Mouse (Mus musculus) embryonic facial prominence, embryonic 10.5 days (tissue): ENCODE measurements around the gene Mlh3. TPM values are rescaled to one million over a fixed set of nuclear protein-coding genes. Genes with fewer than 3 reads are reported as not detected.

Source experiments
- DNase-seq: peaks from one replicate; pipeline ENCODE4 v3.0.0-alpha.2; 2017; ENCODE audit warnings: low spot score
- H3K27ac ChIP-seq: fragments of 300-500 bp; sonication (generic); replicated peaks from 2 replicates; pipeline ENCODE4 v1.5.1; 2016; ENCODE audit warnings: mild to moderate bottlenecking
- H3K27me3 ChIP-seq: fragments of 300-500 bp; sonication (generic); replicated peaks from 2 replicates; pipeline ENCODE4 v1.6.1; 2016; ENCODE audit warnings: low read depth, mild to moderate bottlenecking; ENCODE audit not compliant: poor library complexity, severe bottlenecking
- H3K36me3 ChIP-seq: fragments of 300-500 bp; sonication (generic); replicated peaks from 2 replicates; pipeline ENCODE4 v1.6.1; 2016; ENCODE audit warnings: mild to moderate bottlenecking, moderate library complexity
- H3K4me1 ChIP-seq: fragments of 300-500 bp; sonication (generic); 2 replicates; pipeline ENCODE4 v1.6.1; 2016
- H3K4me3 ChIP-seq: fragments of 300-500 bp; sonication (generic); 2 replicates; pipeline ENCODE4 v1.5.1; 2016; ENCODE audit warnings: mild to moderate bottlenecking, moderate library complexity
- H3K9me3 ChIP-seq: fragments of 300-500 bp; sonication (generic); 2 replicates; pipeline ENCODE4 v1.6.1; 2016; ENCODE audit warnings: mild to moderate bottlenecking
- WGBS: fragments of 180-500 bp; shearing (Covaris S2); methylation state at CpG from one replicate; pipeline ENCODE4 v1.1.7; 2016; 5-methylcytosine and 5-hydroxymethylcytosine counted together
- polyA plus RNA-seq: library from polyadenylated mRNA; unstranded; fragments of >200 nt; fragmentation: Nextera tagmentation; extraction: Ambion mirVana; gene quantifications from 2 replicates; pipeline ENCODE4 v1.2.1, GENCODE M21; 2016

Gene Mlh3
- polyA plus RNA-seq, 1 experiment from 2014 or later = 8.2 TPM

- Histone ChIP-seq H3K4me1 (peaks cover 11% of the 10 kb centered on the region), H3K27me3 (no peaks in the 10 kb centered on the region), H3K9me3 (no peaks in the 10 kb centered on the region), H3K36me3 (no peaks in the 10 kb centered on the region), H3K27ac (no peak overlapping the region), H3K4me3 (no peak overlapping the region)
- DNase-seq = no peak
- WGBS = 38% methylated on average over 7 of the region's 7 CpGs
Observed at GRCm38 (mm10) chr12:85208687-85209199, 61.7 kb downstream of the Mlh3 start.

- peaks cover 33% of the 10 kb centered on the region for H3K4me1 ChIP-seq
- peaks cover 7% of the 10 kb centered on the region; the same call in 1 of the 2 replicates for H3K27me3 ChIP-seq
- 0 out of 2 replicates have a peak overlapping the region, but pooled peaks have one; percentile 61 for H3K27ac ChIP-seq
- WGBS = 88% methylated on average over 10 of the region's 10 CpGs
- H3K9me3 ChIP-seq = no peaks in the 10 kb centered on the region
- no peak for DNase-seq
- H3K4me3 ChIP-seq = no peak overlapping the region
- H3K36me3 ChIP-seq = no peaks in the 10 kb centered on the region
Observed at GRCm38 (mm10) chr12:85205425-85205824, 65.0 kb downstream of the Mlh3 start.

- no peaks in the 10 kb centered on the region for H3K9me3 ChIP-seq
- peaks cover 21% of the 10 kb centered on the region for H3K27me3 ChIP-seq
- 55% methylated on average over 8 of the region's 8 CpGs for WGBS
- H3K36me3 ChIP-seq = no peaks in the 10 kb centered on the region
- no peak for DNase-seq
- H3K27ac ChIP-seq = no peak overlapping the region
- no peak overlapping the region for H3K4me3 ChIP-seq
- H3K4me1 ChIP-seq = peaks cover 46% of the 10 kb centered on the region
Observed at GRCm38 (mm10) chr12:85204105-85204504, 66.3 kb downstream of the Mlh3 start.

DNA sequence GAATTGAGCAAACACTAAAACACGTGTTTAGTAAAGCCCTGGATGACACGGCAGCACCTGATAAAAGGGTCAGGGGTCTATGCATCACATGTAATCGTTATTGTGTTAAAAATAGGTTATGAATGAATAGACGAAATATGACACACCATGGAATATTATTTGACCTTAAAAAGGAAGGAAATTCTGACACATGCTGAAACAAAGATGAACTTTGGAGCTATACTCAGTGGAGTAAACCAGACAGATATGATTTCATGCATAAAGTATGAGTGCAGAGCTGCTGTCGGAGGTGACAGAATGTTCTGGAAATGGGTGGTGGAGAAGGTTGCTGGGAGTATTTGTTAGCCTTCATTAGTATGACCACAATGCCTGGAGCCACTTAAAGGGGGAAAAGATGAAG is 66.7 kb downstream of the Mlh3 start:
- peaks cover 25% of the 10 kb centered on the region for H3K27me3 ChIP-seq
- no peaks in the 10 kb centered on the region for H3K9me3 ChIP-seq
- no peak overlapping the region for H3K27ac ChIP-seq
- WGBS = 84% methylated on average over 5 of the region's 5 CpGs
- no peak for DNase-seq
- no peak overlapping the region for H3K4me3 ChIP-seq
- H3K4me1 ChIP-seq = peaks cover 47% of the 10 kb centered on the region
- no peaks in the 10 kb centered on the region for H3K36me3 ChIP-seq

DNA sequence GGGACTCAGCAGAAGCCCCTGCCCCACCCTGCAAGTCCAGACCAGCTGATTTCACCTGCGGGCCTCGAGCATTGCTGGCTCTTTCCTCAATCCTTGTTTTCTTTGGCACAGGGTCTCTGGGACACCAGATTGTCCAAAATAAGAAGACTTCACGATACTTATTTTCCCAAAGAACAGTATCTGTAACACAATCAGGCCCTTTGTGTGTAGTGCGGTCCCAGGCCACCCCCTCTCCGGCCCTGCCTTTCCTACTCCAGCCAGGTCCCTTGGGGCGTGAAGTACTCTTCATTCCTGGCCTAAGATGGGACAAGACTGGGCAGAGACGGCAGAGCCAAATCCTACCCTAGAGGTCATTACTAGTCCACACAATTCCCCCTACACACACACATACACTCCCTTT is 68.2 kb downstream of the Mlh3 start:
- DNase-seq = no peak
- no peaks in the 10 kb centered on the region for H3K36me3 ChIP-seq
- H3K9me3 ChIP-seq = no peaks in the 10 kb centered on the region
- H3K4me1 ChIP-seq = peaks cover 61% of the 10 kb centered on the region
- no peak overlapping the region for H3K4me3 ChIP-seq
- 68% methylated on average over 7 of the region's 7 CpGs for WGBS
- peaks cover 26% of the 10 kb centered on the region for H3K27me3 ChIP-seq
- H3K27ac ChIP-seq = peak overlapping the region; percentile 77

DNA sequence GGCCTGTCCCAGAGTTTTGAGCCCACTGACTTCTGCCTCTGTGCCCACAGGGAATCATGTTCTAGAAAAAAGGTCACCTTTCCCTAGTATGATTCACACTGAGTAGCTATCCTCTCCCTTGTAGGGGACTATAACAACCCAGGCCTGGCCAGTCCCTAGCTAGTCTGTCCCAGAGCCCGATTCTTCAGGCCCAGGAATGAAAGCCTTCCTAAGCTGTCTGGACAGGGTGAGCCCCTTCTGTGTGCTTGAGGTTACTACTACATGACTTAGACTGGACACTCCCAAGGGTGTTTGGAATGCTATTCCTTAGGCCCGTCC is 68.6 kb downstream of the Mlh3 start:
- peak overlapping the region; percentile 35; the same call in 1 of the 2 replicates for H3K4me3 ChIP-seq
- peak overlapping the region; percentile 77 for H3K27ac ChIP-seq
- peaks cover 30% of the 10 kb centered on the region for H3K27me3 ChIP-seq
- H3K4me1 ChIP-seq = peaks cover 65% of the 10 kb centered on the region
- DNase-seq = no peak
- no peaks in the 10 kb centered on the region for H3K36me3 ChIP-seq
- H3K9me3 ChIP-seq = no peaks in the 10 kb centered on the region
- 70% methylated on average over 2 of the region's 2 CpGs for WGBS

DNA sequence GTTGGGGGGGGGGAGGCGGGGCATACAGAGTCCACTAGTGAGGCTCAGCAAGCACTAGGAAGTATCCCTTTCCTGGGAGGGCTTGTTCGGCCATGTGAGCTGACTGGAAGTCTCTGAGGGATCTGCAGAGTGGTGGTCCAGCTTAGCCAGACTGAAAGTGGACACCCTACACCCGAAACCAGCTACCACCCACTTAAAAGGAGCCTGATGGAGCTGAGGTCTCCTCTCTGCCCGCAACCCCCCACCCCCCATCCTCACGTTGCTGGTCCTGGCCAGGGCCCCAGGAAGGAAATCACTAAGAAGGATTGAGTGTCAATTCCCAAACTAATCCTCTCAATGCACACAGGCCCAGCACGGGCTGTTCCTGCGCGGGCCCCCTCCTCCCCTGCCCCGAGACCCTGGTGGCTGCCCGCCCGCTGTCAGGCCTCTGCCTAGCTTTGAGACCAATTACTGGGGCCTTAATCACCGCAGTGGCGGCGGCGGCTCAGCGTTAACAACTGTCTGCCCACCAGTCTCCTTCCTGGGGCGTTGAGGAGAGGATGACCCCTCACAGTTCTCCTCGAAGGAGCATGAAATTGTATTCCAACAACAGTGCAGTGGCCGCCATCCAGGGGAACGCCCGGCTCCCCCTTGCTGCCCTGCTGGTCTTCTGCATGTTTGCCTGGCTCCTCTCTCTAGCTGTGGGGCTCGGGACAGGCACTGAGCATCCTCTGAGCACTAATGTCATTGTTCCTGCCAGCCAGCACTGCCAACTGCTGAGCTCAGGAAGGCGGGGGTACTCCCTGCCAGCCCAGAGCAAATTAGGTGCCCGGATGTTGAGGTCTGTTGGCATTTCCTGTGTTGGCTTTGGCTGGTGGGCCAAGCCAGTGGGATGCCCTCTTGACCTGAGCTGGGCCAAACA is 69.2 kb downstream of the Mlh3 start:
- WGBS = 10% methylated on average over 24 of the region's 24 CpGs
- peaks cover 37% of the 10 kb centered on the region for H3K27me3 ChIP-seq
- H3K4me1 ChIP-seq = peaks cover 71% of the 10 kb centered on the region
- peak overlapping the region; percentile 35 for H3K4me3 ChIP-seq
- H3K36me3 ChIP-seq = no peaks in the 10 kb centered on the region
- peak; percentile 78 for DNase-seq
- H3K27ac ChIP-seq = peak overlapping the region; percentile 77
- H3K9me3 ChIP-seq = no peaks in the 10 kb centered on the region

DNA sequence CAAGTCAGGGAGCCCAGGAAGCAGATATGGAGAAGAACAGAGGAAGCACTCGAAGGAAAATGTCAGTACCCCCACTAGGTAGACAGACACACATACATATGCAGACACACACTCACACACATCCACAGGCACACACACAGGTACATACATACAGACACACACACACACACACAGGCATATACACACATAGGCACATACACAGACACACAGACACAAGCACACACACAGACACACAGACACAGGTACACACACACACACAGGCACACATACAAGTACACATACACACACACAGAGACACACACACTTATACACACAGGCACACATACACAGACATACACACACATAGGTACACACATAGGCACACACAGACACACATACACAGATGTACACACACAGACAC is 70.4 kb downstream of the Mlh3 start:
- Histone ChIP-seq H3K36me3 (no peaks in the 10 kb centered on the region), H3K4me3 (no peak overlapping the region), H3K9me3 (no peaks in the 10 kb centered on the region), H3K27me3 (peaks cover 49% of the 10 kb centered on the region), H3K4me1 (peaks cover 79% of the 10 kb centered on the region), H3K27ac (no peak overlapping the region)
- 79% methylated on average over 1 of the region's 1 CpGs for WGBS
- no peak for DNase-seq

DNA sequence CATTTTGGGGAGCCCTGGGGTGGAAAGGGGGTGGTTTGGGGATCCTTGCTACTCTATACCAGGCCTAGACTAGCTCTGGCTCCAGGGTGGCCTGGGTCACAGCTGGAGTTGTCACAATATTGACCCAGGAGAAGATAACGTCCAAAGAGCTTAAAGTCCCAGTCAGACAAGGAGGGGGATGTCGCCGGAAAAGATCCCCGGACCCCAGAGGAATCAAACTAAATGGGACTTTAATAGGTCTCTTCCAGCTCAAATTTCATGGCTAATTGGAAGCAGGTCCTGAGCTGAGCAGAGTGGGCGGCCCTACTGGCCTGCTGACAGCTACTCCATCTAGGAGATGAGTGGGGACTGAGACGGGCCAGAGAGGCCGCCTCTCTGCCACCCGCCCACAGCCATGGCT is 72.5 kb downstream of the Mlh3 start:
- peak overlapping the region; percentile 28; the same call in 1 of the 2 replicates for H3K4me3 ChIP-seq
- no peak overlapping the region; the same call in 1 of the 2 replicates for H3K27ac ChIP-seq
- no peaks in the 10 kb centered on the region for H3K9me3 ChIP-seq
- peaks cover 82% of the 10 kb centered on the region for H3K4me1 ChIP-seq
- 22% methylated on average over 8 of the region's 8 CpGs for WGBS
- peaks cover 66% of the 10 kb centered on the region for H3K27me3 ChIP-seq
- no peaks in the 10 kb centered on the region for H3K36me3 ChIP-seq
- DNase-seq = peak; percentile 76

- 63% methylated on average over 7 of the region's 7 CpGs for WGBS
- Histone ChIP-seq H3K4me1 (peaks cover 85% of the 10 kb centered on the region), H3K27me3 (peaks cover 70% of the 10 kb centered on the region), H3K9me3 (no peaks in the 10 kb centered on the region), H3K4me3 (peak overlapping the region; percentile 28; the same call in 1 of the 2 replicates), H3K27ac (peak overlapping the region; percentile 60), H3K36me3 (no peaks in the 10 kb centered on the region)
- DNase-seq = no peak
Observed at GRCm38 (mm10) chr12:85197371-85197770, 73.0 kb downstream of the Mlh3 start.

DNA sequence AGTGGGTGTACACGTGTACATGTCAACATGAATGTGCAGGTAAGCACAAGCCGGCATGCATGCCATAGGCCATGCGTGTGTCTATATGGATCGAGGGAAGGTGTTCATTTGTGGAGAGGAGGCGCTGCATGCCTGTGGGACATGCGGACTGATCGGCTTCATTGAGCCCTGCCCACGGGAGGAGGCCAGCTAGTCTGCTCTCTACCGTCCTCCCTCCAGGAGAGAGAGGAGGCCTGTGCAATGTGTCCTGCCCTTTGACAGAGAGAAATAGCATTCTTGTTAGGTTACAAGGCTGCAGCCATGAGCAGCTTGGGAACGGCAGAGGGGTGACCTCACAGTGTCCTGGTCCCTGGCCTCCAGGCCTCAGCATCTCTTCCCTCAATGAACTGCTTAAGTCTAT is 74.2 kb downstream of the Mlh3 start:
- Histone ChIP-seq H3K4me1 (peaks cover 80% of the 10 kb centered on the region), H3K36me3 (no peaks in the 10 kb centered on the region), H3K27ac (peak overlapping the region; percentile 32), H3K9me3 (no peaks in the 10 kb centered on the region), H3K27me3 (peaks cover 74% of the 10 kb centered on the region), H3K4me3 (no peak overlapping the region)
- no peak for DNase-seq
- 88% methylated on average over 10 of the region's 10 CpGs for WGBS

GRCm38 (mm10) chr12:85195086-85195485 is 75.3 kb downstream of the Mlh3 start:
- no peak overlapping the region for H3K4me3 ChIP-seq
- peaks cover 67% of the 10 kb centered on the region for H3K27me3 ChIP-seq
- H3K36me3 ChIP-seq = no peaks in the 10 kb centered on the region
- no peak for DNase-seq
- no peak overlapping the region for H3K27ac ChIP-seq
- H3K9me3 ChIP-seq = no peaks in the 10 kb centered on the region
- peaks cover 69% of the 10 kb centered on the region for H3K4me1 ChIP-seq
- WGBS = 91% methylated on average over 5 of the region's 5 CpGs

DNA sequence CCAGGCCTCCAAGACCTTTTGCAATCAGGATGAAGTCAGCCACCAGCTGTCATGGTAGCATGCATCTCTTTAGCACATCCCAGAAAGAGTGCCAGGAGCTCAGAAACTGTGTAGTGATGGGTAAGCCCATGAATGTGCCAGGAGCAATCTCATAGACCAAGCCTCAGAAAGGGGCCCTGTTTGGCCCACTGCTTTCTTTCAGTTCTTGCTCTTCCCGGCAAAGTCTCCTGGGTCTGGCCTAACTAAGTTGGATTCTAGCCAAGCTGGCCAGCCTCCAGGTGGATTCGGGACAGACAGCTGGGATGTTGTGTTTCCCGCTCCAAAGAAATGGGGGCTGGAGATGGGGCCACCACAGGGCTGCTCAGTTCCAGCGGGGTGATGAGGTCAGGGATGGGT is 75.8 kb downstream of the Mlh3 start:
- WGBS = 90% methylated on average over 4 of the region's 4 CpGs
- H3K4me3 ChIP-seq = no peak overlapping the region
- no peak overlapping the region for H3K27ac ChIP-seq
- no peaks in the 10 kb centered on the region for H3K9me3 ChIP-seq
- no peak for DNase-seq
- no peaks in the 10 kb centered on the region for H3K36me3 ChIP-seq
- peaks cover 63% of the 10 kb centered on the region for H3K27me3 ChIP-seq
- peaks cover 64% of the 10 kb centered on the region for H3K4me1 ChIP-seq
